Mouse (Mus musculus) midbrain, embryonic 10.5 days (tissue): ENCODE data around the gene Lamtor1. TPM values are rescaled to one million over a fixed set of nuclear protein-coding genes. Genes with fewer than 3 reads are reported as not detected.

Experiments used
- DNase-seq: peaks from one replicate; pipeline ENCODE4 v3.0.0-alpha.2; 2017; ENCODE audit warnings: low spot score
- H3K27ac ChIP-seq: fragments of 300-500 bp; sonication (generic); replicated peaks from 2 replicates; pipeline ENCODE4 v1.5.1; 2016; ENCODE audit warnings: mild to moderate bottlenecking
- H3K27me3 ChIP-seq: fragments of 300-500 bp; sonication (generic); 2 replicates; pipeline ENCODE4 v1.6.1; 2016; ENCODE audit warnings: low read depth, mild to moderate bottlenecking; ENCODE audit not compliant: poor library complexity, severe bottlenecking
- H3K36me3 ChIP-seq: fragments of 300-500 bp; sonication (generic); 2 replicates; pipeline ENCODE4 v1.6.1; 2016; ENCODE audit warnings: mild to moderate bottlenecking, moderate library complexity
- H3K4me1 ChIP-seq: fragments of 300-500 bp; sonication (generic); 2 replicates; pipeline ENCODE4 v1.6.1; 2016
- H3K4me3 ChIP-seq: fragments of 300-500 bp; sonication (generic); 2 replicates; pipeline ENCODE4 v1.5.1; 2016; ENCODE audit warnings: mild to moderate bottlenecking, moderate library complexity
- H3K9me3 ChIP-seq: fragments of 300-500 bp; sonication (generic); replicated peaks from 2 replicates; pipeline ENCODE4 v1.6.1; 2016; ENCODE audit warnings: mild to moderate bottlenecking
- whole genome bisulfite sequencing: fragments of 180-500 bp; shearing (Covaris S2); methylation state at CpG from one replicate; pipeline ENCODE4 v1.1.7; 2016; 5-methylcytosine and 5-hydroxymethylcytosine counted together
- polyA plus RNA-seq: library from polyadenylated mRNA; unstranded; fragments of >200 nt; fragmentation: Nextera tagmentation; extraction: Ambion mirVana; gene quantifications from 2 replicates; pipeline ENCODE4 v1.2.1, GENCODE M21; 2016

Gene Lamtor1
- 164 and 166 TPM in 2 replicates for polyA plus RNA-seq

GRCm38 (mm10) chr7:101905561-101906286, at the start of gene Lamtor1:
TSS of gene Lamtor1 (plus strand) at chr7:101905904.
- Histone ChIP-seq H3K36me3 (peaks cover 37% of the 10 kb centered on the region), H3K4me3 (peak within 1 kb of the TSS; percentile 69), H3K27me3 (no peaks in the 10 kb centered on the region), H3K27ac (peak within 1 kb of the TSS; percentile 95), H3K9me3 (peaks cover 7% of the 10 kb centered on the region; the same call in 1 of the 2 replicates), H3K4me1 (peaks cover 26% of the 10 kb centered on the region)
- under 1% methylated on average over 61 of the region's 61 CpGs for WGBS
- peak; percentile 100 for DNase-seq

- no peak for DNase-seq
- H3K4me1 ChIP-seq, result no peaks in the 10 kb centered on the region
- no peaks in the 10 kb centered on the region for H3K27me3 ChIP-seq
- H3K9me3 ChIP-seq, result no peaks in the 10 kb centered on the region
- 92% methylated on average over 4 of the region's 4 CpGs for WGBS
- no peak within 1 kb of the TSS for H3K27ac ChIP-seq
- H3K36me3 ChIP-seq, result no peaks in the 10 kb centered on the region
- H3K4me3 ChIP-seq, result no peak within 1 kb of the TSS
Observed at GRCm38 (mm10) chr7:101857094-101857493, 48.6 kb upstream of the Lamtor1 start, which contains the start of gene Folr2. TSS of gene Folr2 (minus strand) at chr7:101857194.

DNA sequence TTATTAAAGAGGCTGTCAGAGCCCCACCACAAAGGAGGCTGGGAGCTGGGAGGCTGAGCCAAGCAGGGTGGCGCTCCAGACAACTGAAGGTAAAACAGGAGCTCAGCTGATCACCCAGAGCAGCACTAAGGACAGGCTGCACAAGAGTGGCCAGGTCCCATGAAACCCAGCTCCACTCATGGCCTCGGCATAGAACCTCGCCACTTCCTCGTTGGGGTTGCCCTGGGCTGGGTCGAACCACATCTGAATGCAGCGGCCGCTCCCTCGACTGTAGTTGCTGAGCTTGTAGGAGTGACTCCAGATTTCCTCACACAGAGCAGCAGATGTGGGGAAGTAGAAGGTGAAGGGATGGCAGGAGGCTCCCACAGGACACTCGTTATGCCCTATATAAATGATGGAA, 47.3 kb upstream of the Lamtor1 start:
- WGBS, result 93% methylated on average over 9 of the region's 9 CpGs
- no peak overlapping the region for H3K27ac ChIP-seq

DNA sequence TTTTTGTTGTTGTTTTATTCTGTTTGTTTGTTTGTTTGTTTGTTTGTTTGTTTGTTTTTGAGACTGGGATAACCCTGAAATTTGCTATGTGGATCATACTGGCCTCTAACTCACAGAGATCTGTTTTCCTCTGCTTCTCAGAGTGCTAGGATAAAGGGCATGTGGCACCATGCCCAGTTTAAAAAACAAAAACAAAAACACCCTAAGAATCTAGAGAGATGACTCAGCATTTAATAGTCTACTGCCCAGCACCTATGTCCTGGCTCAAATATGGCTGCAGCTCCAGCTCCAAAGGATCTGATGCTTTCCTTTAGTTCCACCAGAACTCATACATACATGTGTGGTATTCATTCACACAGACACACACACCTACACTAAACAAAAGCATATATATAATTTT, 44.7 kb upstream of the Lamtor1 start:
- H3K27ac ChIP-seq, result no peak overlapping the region
- no peaks in the 10 kb centered on the region for H3K36me3 ChIP-seq
- no peak overlapping the region for H3K4me3 ChIP-seq
- H3K9me3 ChIP-seq, result no peaks in the 10 kb centered on the region
- no peak for DNase-seq
- no peaks in the 10 kb centered on the region for H3K4me1 ChIP-seq
- no peaks in the 10 kb centered on the region for H3K27me3 ChIP-seq

More for the DNA sequence above, 47.3 kb upstream of the Lamtor1 start:
- no peaks in the 10 kb centered on the region for H3K36me3 ChIP-seq
- no peak for DNase-seq
- H3K9me3 ChIP-seq, result no peaks in the 10 kb centered on the region
- no peaks in the 10 kb centered on the region for H3K4me1 ChIP-seq
- no peaks in the 10 kb centered on the region for H3K27me3 ChIP-seq
- H3K4me3 ChIP-seq, result no peak overlapping the region

- DNase-seq, result no peak
- WGBS, result 78% methylated on average over 3 of the region's 3 CpGs
- no peaks in the 10 kb centered on the region for H3K9me3 ChIP-seq
- no peaks in the 10 kb centered on the region for H3K27me3 ChIP-seq
- no peak overlapping the region for H3K27ac ChIP-seq
- H3K4me3 ChIP-seq, result no peak overlapping the region
- no peaks in the 10 kb centered on the region for H3K36me3 ChIP-seq
- H3K4me1 ChIP-seq, result peaks cover 8% of the 10 kb centered on the region
Observed at GRCm38 (mm10) chr7:101862291-101862690, 43.4 kb upstream of the Lamtor1 start.

DNA sequence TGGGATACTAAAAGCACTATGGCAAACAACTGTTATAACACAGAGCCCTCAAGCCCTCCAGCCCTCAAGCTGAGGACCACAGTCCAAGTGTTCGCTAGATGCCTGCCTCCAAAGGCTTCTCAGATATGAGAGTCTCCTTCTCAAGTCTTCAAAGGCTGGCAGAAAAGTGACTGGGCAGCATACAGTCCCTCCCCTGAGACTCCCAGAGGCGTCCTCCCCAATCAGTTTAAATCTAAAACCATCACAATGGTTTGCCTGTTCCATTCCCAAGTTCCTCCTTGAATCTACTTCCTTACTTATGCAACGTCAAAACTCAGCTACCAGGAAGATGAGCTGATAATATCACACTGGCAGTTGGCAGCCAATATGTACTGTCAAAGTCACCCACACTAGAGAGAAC, 42.3 kb upstream of the Lamtor1 start, which contains the start of gene Anapc15:
Gene Anapc15, plus strand, starts transcription at position 301 of the 400 bp plus-strand sequence.
- Histone ChIP-seq H3K27me3 (no peaks in the 10 kb centered on the region), H3K9me3 (no peaks in the 10 kb centered on the region), H3K27ac (no peak within 1 kb of the TSS), H3K4me1 (peaks cover 14% of the 10 kb centered on the region), H3K4me3 (no peak within 1 kb of the TSS), H3K36me3 (no peaks in the 10 kb centered on the region)
- DNase-seq, result no peak
- 84% methylated on average over 3 of the region's 3 CpGs for WGBS

DNA sequence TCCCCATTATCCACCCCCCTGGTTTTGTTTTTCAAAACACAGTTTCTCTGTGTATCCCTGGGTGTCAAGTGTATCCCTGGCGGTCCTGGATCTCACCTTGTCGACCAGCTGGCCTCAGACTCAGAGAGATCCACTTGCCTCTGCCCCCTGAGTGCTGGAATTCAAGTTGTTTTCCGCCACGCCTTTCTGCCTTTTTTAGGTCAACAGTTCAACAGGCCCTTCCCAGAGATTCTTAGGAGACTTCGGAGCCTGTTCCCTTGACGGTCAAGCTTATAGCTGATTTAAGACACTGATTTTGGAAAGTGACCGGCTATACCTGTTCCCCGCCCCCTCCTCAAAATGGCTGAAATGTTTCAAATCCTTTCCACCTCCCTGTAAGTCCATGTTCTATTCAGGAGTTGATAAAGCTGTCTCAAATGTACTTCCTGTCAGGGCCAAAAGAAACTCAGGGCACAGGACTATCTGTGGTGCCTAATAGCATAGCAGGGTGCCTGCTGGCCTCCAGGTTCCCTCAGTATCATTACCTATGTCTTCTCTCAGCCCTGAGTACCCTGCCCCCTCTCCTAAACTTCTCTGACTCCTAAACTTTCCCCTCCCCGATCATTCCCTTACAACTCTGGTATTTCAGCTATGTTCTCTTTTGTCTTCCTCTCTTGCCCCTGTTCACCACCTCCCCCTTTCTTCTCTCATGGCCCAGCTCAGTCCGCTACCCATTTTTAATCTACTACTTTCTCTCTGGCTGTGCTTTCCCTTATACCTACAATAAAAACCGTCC, 39.0 kb upstream of the Lamtor1 start:
- DNase-seq, result no peak
- WGBS, result 84% methylated on average over 11 of the region's 11 CpGs
- H3K27me3 ChIP-seq, result no peaks in the 10 kb centered on the region
- H3K4me1 ChIP-seq, result peaks cover 26% of the 10 kb centered on the region
- H3K27ac ChIP-seq, result peak overlapping the region; percentile 7; the same call in 1 of the 2 replicates
- no peak overlapping the region for H3K4me3 ChIP-seq
- no peaks in the 10 kb centered on the region for H3K36me3 ChIP-seq
- H3K9me3 ChIP-seq, result no peaks in the 10 kb centered on the region

GRCm38 (mm10) chr7:101867482-101867881, 38.2 kb upstream of the Lamtor1 start:
- Histone ChIP-seq H3K4me1 (peaks cover 26% of the 10 kb centered on the region), H3K9me3 (no peaks in the 10 kb centered on the region), H3K4me3 (no peak overlapping the region), H3K27me3 (no peaks in the 10 kb centered on the region), H3K27ac (no peak overlapping the region), H3K36me3 (no peaks in the 10 kb centered on the region)
- WGBS, result 97% methylated on average over 4 of the region's 4 CpGs
- no peak for DNase-seq

- Histone ChIP-seq H3K27ac (peak overlapping the region; percentile 82), H3K27me3 (no peaks in the 10 kb centered on the region), H3K4me3 (peak overlapping the region; percentile 21; the same call in 1 of the 2 replicates), H3K9me3 (no peaks in the 10 kb centered on the region), H3K36me3 (no peaks in the 10 kb centered on the region), H3K4me1 (peaks cover 26% of the 10 kb centered on the region)
- WGBS, result 45% methylated on average over 13 of the region's 13 CpGs
- peak; percentile 24 for DNase-seq
Observed at GRCm38 (mm10) chr7:101868241-101869162, 37.2 kb upstream of the Lamtor1 start.

- DNase-seq, result peak; percentile 62
- Histone ChIP-seq H3K27me3 (no peaks in the 10 kb centered on the region), H3K4me1 (peaks cover 26% of the 10 kb centered on the region), H3K4me3 (peak overlapping the region; percentile 21; the same call in 1 of the 2 replicates), H3K27ac (peak overlapping the region; percentile 82), H3K9me3 (no peaks in the 10 kb centered on the region), H3K36me3 (no peaks in the 10 kb centered on the region)
- 42% methylated on average over 7 of the region's 7 CpGs for WGBS
Observed at GRCm38 (mm10) chr7:101869163-101869500, 36.6 kb upstream of the Lamtor1 start.

- Histone ChIP-seq H3K4me3 (no peak within 1 kb of the TSS), H3K36me3 (no peaks in the 10 kb centered on the region), H3K27ac (peak within 1 kb of the TSS; percentile 82), H3K4me1 (peaks cover 26% of the 10 kb centered on the region), H3K9me3 (no peaks in the 10 kb centered on the region), H3K27me3 (no peaks in the 10 kb centered on the region)
- WGBS, result 86% methylated on average over 2 of the region's 2 CpGs
- no peak for DNase-seq
Observed at GRCm38 (mm10) chr7:101870629-101871028, 35.1 kb upstream of the Lamtor1 start, which contains the start of gene Folr1. TSS of gene Folr1 (minus strand) at chr7:101870788.

DNA sequence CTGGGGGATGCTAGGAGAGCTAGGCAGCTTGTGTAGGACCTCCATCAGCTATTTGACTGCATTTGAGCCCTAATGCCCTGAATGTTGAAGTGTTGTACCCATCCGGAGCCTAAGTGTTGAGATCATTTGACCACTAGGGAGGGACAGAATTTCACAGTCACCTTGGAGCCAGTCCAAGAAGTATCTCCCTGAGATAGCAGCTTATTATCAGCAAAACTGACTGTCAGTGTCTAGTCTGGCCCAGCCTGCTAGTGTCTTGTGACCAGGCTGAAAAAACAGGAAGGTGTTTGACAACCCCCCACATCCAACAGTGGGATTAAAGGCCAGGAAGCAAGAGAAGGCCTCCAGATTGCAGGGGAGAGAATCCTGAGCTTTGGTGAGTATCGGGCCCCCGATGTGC, 34.4 kb upstream of the Lamtor1 start:
- Histone ChIP-seq H3K27ac (no peak overlapping the region), H3K36me3 (no peaks in the 10 kb centered on the region), H3K4me3 (no peak overlapping the region), H3K4me1 (peaks cover 26% of the 10 kb centered on the region), H3K27me3 (no peaks in the 10 kb centered on the region), H3K9me3 (no peaks in the 10 kb centered on the region)
- DNase-seq, result no peak
- 93% methylated on average over 3 of the region's 3 CpGs for WGBS
